Mouse (Mus musculus): ENCODE measurements around the gene Nup214.

- TF ChIP-seq CTCF (IDR thresholded peaks at IDR 0.05; ENCODE audit: low read depth): no peak
- no peak for TF ChIP-seq EP300 (IDR thresholded peaks at IDR 0.05; ENCODE audit: low read depth)
Measured at GRCm38 (mm10) chr2:32103557-32103956, 129.3 kb downstream of the Nup214 start.

Measured in liver, embryonic 14.5 days (tissue).